In the genomic region with DNA sequence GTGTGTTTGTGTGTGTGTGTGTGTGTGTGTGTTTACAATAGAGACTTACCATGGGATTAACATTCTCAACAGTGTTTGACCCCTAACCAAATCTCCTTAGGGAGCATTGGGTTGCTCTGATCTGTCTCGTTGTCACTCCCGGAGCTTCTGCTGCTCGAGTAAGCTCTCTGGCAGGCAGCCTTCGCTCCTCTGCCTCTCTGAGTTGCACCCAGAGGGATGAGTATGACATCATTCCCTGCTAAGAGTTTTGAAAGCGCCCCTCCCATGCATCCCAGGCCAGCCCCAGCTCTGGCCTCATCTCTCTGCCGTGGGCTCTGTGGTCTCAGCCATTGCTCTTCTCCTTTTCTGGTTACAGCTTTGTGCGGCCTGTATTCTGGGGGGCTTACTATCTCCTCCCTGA, we compare ENCODE assay signal across 12 mouse cellular contexts. TPM values are rescaled to one million over a fixed set of nuclear protein-coding genes. Genes with fewer than 3 reads are reported as not detected.
DNase-seq lines count a peak whose midpoint lies in the region; ATAC-seq and TF ChIP-seq lines count a peak whose summit lies in the region.
"Had no signal": no experiment of that assay in that cellular context is flagged by ENCODE, and none has a peak within 500 bp of the region (broad histone marks: within the 10 kb centered on the region; RNA-seq: fewer than 3 reads in every experiment).

No protein-coding gene starts in this region.

- peaks cover 3% of the 10 kb centered on the region; the same call in 1 of the 2 replicates for H3K4me1 ChIP-seq in heart, adult 2 months (ENCODE audit: control insufficient read depth, insufficient read depth, low read length)
- peaks cover 13% of the 10 kb centered on the region for H3K4me1 ChIP-seq in heart, embryonic 12.5 days (replicated peaks)
- H3K4me1 ChIP-seq in embryonic facial prominence, embryonic 14.5 days (ENCODE audit: control insufficient read depth, insufficient read depth, low read length), result peaks cover 29% of the 10 kb centered on the region

- H3K4me3 ChIP-seq in heart, adult 2 months, result no peak overlapping the region
- H3K4me3 ChIP-seq in heart, embryonic 12.5 days, result no peak overlapping the region
- H3K4me3 ChIP-seq in embryonic facial prominence, embryonic 14.5 days (ENCODE audit: low read depth, low read length), result no peak overlapping the region
- H3K4me3 ChIP-seq: forebrain, embryonic 15.5 days; lung, embryonic 15.5 days had no signal

- DNase-seq in heart, adult 2 months, result peak in 1 of 2 experiments; percentile 63
- peak; percentile 56 for DNase-seq in 3T3-L1 (ENCODE audit: low read depth, low spot score)
- DNase-seq in embryonic facial prominence, embryonic 14.5 days (ENCODE audit: low spot score), result peak; percentile 76
- DNase-seq in heart, postnatal 10 days, result peak; percentile 59 to 61
- no peak for DNase-seq in thymus, postnatal 14 days
- DNase-seq in ovary, adult 18-20 months (ENCODE audit: low spot score), result no peak
- DNase-seq: cerebellum, postnatal 36 days; kidney, postnatal 36 days had no signal

- TF ChIP-seq CTCF in heart, adult 2 months (IDR thresholded peaks at IDR 0.05), result no peak

- TF ChIP-seq POLR2A in heart, adult 2 months (IDR thresholded peaks at IDR 0.05; ENCODE audit: insufficient read depth, low read depth, low read length), result 0 out of 2 replicates have a peak, but pooled peaks have one; percentile 23

- no peak for ATAC-seq in heart, embryonic 12.5 days (ENCODE audit: insufficient number of reproducible peaks, low FRiP score)
- peak; percentile 51; the same call in 1 of the 2 replicates for ATAC-seq in embryonic facial prominence, embryonic 14.5 days (ENCODE audit: low read depth)
- no peak for ATAC-seq in megakaryocyte-erythroid progenitor cell, adult 5-6 weeks (replicated peaks; ENCODE audit: low FRiP score, low TSS enrichment, poor library complexity, severe bottlenecking)
- ATAC-seq: forebrain, embryonic 15.5 days had no signal

- no peaks in the 10 kb centered on the region for H3K27me3 ChIP-seq in heart, adult 2 months (ENCODE audit: control insufficient read depth, insufficient read depth, low read length)
- H3K27me3 ChIP-seq in heart, embryonic 12.5 days (replicated peaks), result no peaks in the 10 kb centered on the region
- H3K27me3 ChIP-seq in embryonic facial prominence, embryonic 14.5 days (replicated peaks; ENCODE audit: control insufficient read depth, insufficient read depth, low read length), result no peaks in the 10 kb centered on the region
- H3K27me3 ChIP-seq: forebrain, embryonic 15.5 days; lung, embryonic 15.5 days had no signal

- H3K36me3 ChIP-seq in heart, adult 2 months (ENCODE audit: control insufficient read depth, insufficient read depth, low read length), result no peaks in the 10 kb centered on the region
- H3K36me3 ChIP-seq in heart, embryonic 12.5 days, result no peaks in the 10 kb centered on the region
- no peaks in the 10 kb centered on the region for H3K36me3 ChIP-seq in embryonic facial prominence, embryonic 14.5 days (ENCODE audit: control insufficient read depth, insufficient read depth, low read length)
- H3K36me3 ChIP-seq: forebrain, embryonic 15.5 days; lung, embryonic 15.5 days had no signal

- H3K79me2 ChIP-seq in heart, adult 2 months (replicated peaks; ENCODE audit: control insufficient read depth, insufficient read depth, low read length), result no peaks in the 10 kb centered on the region

- no peak overlapping the region for H3K9ac ChIP-seq in heart, adult 2 months (ENCODE audit: low read depth, low read length)
- H3K9ac ChIP-seq in heart, embryonic 12.5 days, result no peak overlapping the region
- no peak overlapping the region for H3K9ac ChIP-seq in embryonic facial prominence, embryonic 14.5 days (ENCODE audit: low read depth, low read length)
- H3K9ac ChIP-seq: forebrain, embryonic 15.5 days; lung, embryonic 15.5 days had no signal

- no peak overlapping the region for H3K27ac ChIP-seq in heart, adult 2 months
- no peak overlapping the region for H3K27ac ChIP-seq in heart, embryonic 12.5 days (ENCODE audit: poor library complexity, severe bottlenecking)
- H3K27ac ChIP-seq in embryonic facial prominence, embryonic 14.5 days (replicated peaks; ENCODE audit: low read depth, low read length), result no peak overlapping the region; the same call in 1 of the 2 replicates
- H3K27ac ChIP-seq: forebrain, embryonic 15.5 days; lung, embryonic 15.5 days had no signal

- WGBS in heart, adult 2 months, result 59% methylated on average over 7 of the region's 7 CpGs
- WGBS in heart, embryonic 12.5 days, result 46% methylated on average over 7 of the region's 7 CpGs
- WGBS in embryonic facial prominence, embryonic 14.5 days, result 32% methylated on average over 7 of the region's 7 CpGs

- H3K4me2 ChIP-seq in heart, embryonic 12.5 days, result no peak overlapping the region
- H3K4me2 ChIP-seq in embryonic facial prominence, embryonic 14.5 days (ENCODE audit: low read depth, low read length), result no peak overlapping the region
- H3K4me2 ChIP-seq: forebrain, embryonic 15.5 days; lung, embryonic 15.5 days had no signal

- no peak for TF ChIP-seq EP300 in heart, adult 2 months (IDR thresholded peaks at IDR 0.05; ENCODE audit: insufficient read depth, low read depth, low read length)

- H3K9me3 ChIP-seq in heart, embryonic 12.5 days (replicated peaks), result 0 out of 2 replicates have a peak, but pooled peaks cover 5% of the 10 kb centered on the region
- H3K9me3 ChIP-seq in embryonic facial prominence, embryonic 14.5 days (ENCODE audit: control insufficient read depth, low read length), result no peaks in the 10 kb centered on the region
- H3K9me3 ChIP-seq: forebrain, embryonic 15.5 days; lung, embryonic 15.5 days had no signal

- intact Hi-C loops in heart, adult 2 months (cut with DNase I), result no loop called here
- intact Hi-C loops in heart, postnatal 10 days (cut with DNase I), result no loop called here

RNA-seq across cellular contexts. Expression of a gene that starts 33.8 kb away (rescaled TPM):
- total RNA-seq in heart, adult 2 months (2021), result 1 to 10 TPM; 4.8 to 7.3 TPM
- 6.2 and 9.0 TPM in 2 replicates for polyA plus RNA-seq in heart, adult 2 months (2012; rRNA removed)
- 26.3 and 31.0 TPM in 2 replicates for polyA plus RNA-seq in heart, embryonic 12.5 days (2016; fragmentation: Nextera tagmentation; extraction: Ambion mirVana)
- polyA plus RNA-seq in embryonic facial prominence, embryonic 14.5 days (2014; fragmentation: Nextera tagmentation; extraction: Ambion mirVana), result 20.1 and 20.2 TPM in 2 replicates
- 1 to 10 TPM; 2.5 to 2.6 TPM for total RNA-seq in heart, postnatal 10 days (2021)
- not detected in 2 replicates for total RNA-seq in megakaryocyte-erythroid progenitor cell, adult 5-6 weeks (2014; fragmentation: Nextera tagmentation)
- total RNA-seq in megakaryocyte-erythroid progenitor cell, adult 5-6 weeks (2017), result not detected in 2 replicates

Comparison
In these comparisons a context has a peak if more than half of its experiments do, and no peak if none do; other contexts are left out.
1. DNase-seq: peak in 3T3-L1 (single experiment), embryonic facial prominence, embryonic 14.5 days (single experiment) and heart, postnatal 10 days (2 of 2); none in thymus, postnatal 14 days (single experiment) and ovary, adult 18-20 months (single experiment).